Mouse (Mus musculus) E14TG2a.4 (cell line): ENCODE results near the gene Tmem184b.

ENCODE experiments used
- H3K27me3 ChIP-seq: 2 replicates; pipeline ENCODE4 v1.6.1; 2014; ENCODE audit warnings: low read length, control low read depth; ENCODE audit not compliant: insufficient read depth
- H3K36me3 ChIP-seq: 2 replicates; pipeline ENCODE4 v1.6.1; 2014; ENCODE audit warnings: low read length, control low read depth; ENCODE audit not compliant: insufficient read depth
- H3K4me1 ChIP-seq: replicated peaks from 2 replicates; pipeline ENCODE4 v1.6.1; 2014; ENCODE audit warnings: low read depth, low read length, control low read depth
- H3K4me3 ChIP-seq: replicated peaks from 2 replicates; pipeline ENCODE4 v1.5.1; 2014; ENCODE audit warnings: mild to moderate bottlenecking, low read length
- H3K9me3 ChIP-seq: 2 replicates; pipeline ENCODE4 v1.6.1; 2014; ENCODE audit warnings: low read length, control low read depth
- CTCF ChIP-seq: conservative IDR thresholded peaks from 2 replicates; pipeline ENCODE4 v1.5.1; 2014; ENCODE audit warnings: low read length
- NANOG ChIP-seq: IDR thresholded peaks from 2 replicates; pipeline ENCODE4 v1.6.1; 2014; ENCODE audit warnings: borderline replicate concordance, low read length, mixed read lengths
- POU5F1 ChIP-seq: IDR thresholded peaks from 2 replicates; pipeline ENCODE4 v1.6.1; 2014; ENCODE audit warnings: low read length, borderline replicate concordance

Tmem184b gene

GRCm38 (mm10) chr15:79432328-79432727 is 29.0 kb upstream of the Tmem184b start:
- H3K9me3 ChIP-seq = no peaks in the 10 kb centered on the region
- H3K36me3 ChIP-seq = peaks cover 82% of the 10 kb centered on the region
- peaks cover 86% of the 10 kb centered on the region for H3K4me1 ChIP-seq
- H3K27me3 ChIP-seq = no peaks in the 10 kb centered on the region
- peak overlapping the region; percentile 13; the same call in 1 of the 2 replicates for H3K4me3 ChIP-seq
- TF ChIP-seq POU5F1 (no peak), CTCF (no peak), NANOG (no peak)

- H3K4me3 ChIP-seq = no peak overlapping the region
- no peaks in the 10 kb centered on the region for H3K27me3 ChIP-seq
- H3K4me1 ChIP-seq = peaks cover 82% of the 10 kb centered on the region
- H3K9me3 ChIP-seq = no peaks in the 10 kb centered on the region
- no peak for TF ChIP-seq POU5F1
- TF ChIP-seq CTCF = no peak
- no peak for TF ChIP-seq NANOG
- H3K36me3 ChIP-seq = peaks cover 85% of the 10 kb centered on the region
Observed at GRCm38 (mm10) chr15:79431925-79432324, 28.6 kb upstream of the Tmem184b start.

- TF ChIP-seq CTCF = no peak
- TF ChIP-seq NANOG = no peak
- TF ChIP-seq POU5F1 = no peak
- H3K4me1 ChIP-seq = peaks cover 74% of the 10 kb centered on the region
Observed at GRCm38 (mm10) chr15:79430461-79431000, 27.2 kb upstream of the Tmem184b start.

GRCm38 (mm10) chr15:79429994-79430393 is 26.6 kb upstream of the Tmem184b start:
- H3K9me3 ChIP-seq = no peaks in the 10 kb centered on the region
- no peaks in the 10 kb centered on the region for H3K27me3 ChIP-seq
- H3K4me3 ChIP-seq = no peak overlapping the region
- H3K4me1 ChIP-seq = peaks cover 74% of the 10 kb centered on the region
- peaks cover 95% of the 10 kb centered on the region for H3K36me3 ChIP-seq
- TF ChIP-seq NANOG (no peak), POU5F1 (no peak)

More at GRCm38 (mm10) chr15:79430461-79431000, 27.2 kb upstream of the Tmem184b start:
- Histone ChIP-seq H3K4me3 (no peak overlapping the region), H3K36me3 (peaks cover 95% of the 10 kb centered on the region), H3K27me3 (no peaks in the 10 kb centered on the region), H3K9me3 (no peaks in the 10 kb centered on the region)

- no peaks in the 10 kb centered on the region for H3K9me3 ChIP-seq
- H3K4me1 ChIP-seq = peaks cover 74% of the 10 kb centered on the region
- H3K36me3 ChIP-seq = peaks cover 95% of the 10 kb centered on the region
- no peak for TF ChIP-seq POU5F1
- TF ChIP-seq NANOG = no peak
- TF ChIP-seq CTCF = no peak
- no peaks in the 10 kb centered on the region for H3K27me3 ChIP-seq
- H3K4me3 ChIP-seq = no peak overlapping the region
Observed at GRCm38 (mm10) chr15:79429527-79429926, 26.2 kb upstream of the Tmem184b start.

GRCm38 (mm10) chr15:79428616-79429015 is 25.2 kb upstream of the Tmem184b start:
- H3K27me3 ChIP-seq = no peaks in the 10 kb centered on the region
- peaks cover 75% of the 10 kb centered on the region for H3K4me1 ChIP-seq

GRCm38 (mm10) chr15:79427516-79427915 is 24.1 kb upstream of the Tmem184b start:
- H3K27me3 ChIP-seq = no peaks in the 10 kb centered on the region
- H3K4me1 ChIP-seq = peaks cover 75% of the 10 kb centered on the region
- no peak overlapping the region for H3K4me3 ChIP-seq
- TF ChIP-seq CTCF (no peak), POU5F1 (no peak), NANOG (no peak)
- no peaks in the 10 kb centered on the region for H3K9me3 ChIP-seq
- H3K36me3 ChIP-seq = peaks cover 97% of the 10 kb centered on the region

More at GRCm38 (mm10) chr15:79428616-79429015, 25.2 kb upstream of the Tmem184b start:
- TF ChIP-seq NANOG (no peak), POU5F1 (no peak), CTCF (no peak)
- no peak overlapping the region for H3K4me3 ChIP-seq
- H3K36me3 ChIP-seq = peaks cover 95% of the 10 kb centered on the region
- H3K9me3 ChIP-seq = no peaks in the 10 kb centered on the region

GRCm38 (mm10) chr15:79425516-79425915 is 22.1 kb upstream of the Tmem184b start:
- TF ChIP-seq POU5F1 = no peak
- no peak for TF ChIP-seq CTCF
- no peak for TF ChIP-seq NANOG
- Histone ChIP-seq H3K27me3 (no peaks in the 10 kb centered on the region), H3K4me3 (no peak overlapping the region), H3K36me3 (peaks cover 98% of the 10 kb centered on the region), H3K9me3 (no peaks in the 10 kb centered on the region), H3K4me1 (peaks cover 77% of the 10 kb centered on the region)

GRCm38 (mm10) chr15:79424602-79425001 is 21.2 kb upstream of the Tmem184b start:
- no peak for TF ChIP-seq POU5F1
- no peak for TF ChIP-seq NANOG
- no peak for TF ChIP-seq CTCF

More at GRCm38 (mm10) chr15:79424602-79425001, 21.2 kb upstream of the Tmem184b start:
- Histone ChIP-seq H3K36me3 (peaks cover 99% of the 10 kb centered on the region), H3K9me3 (no peaks in the 10 kb centered on the region), H3K4me3 (no peak overlapping the region), H3K27me3 (no peaks in the 10 kb centered on the region), H3K4me1 (peaks cover 78% of the 10 kb centered on the region)
